Mouse (Mus musculus): ENCODE measurements around the gene Pard3b.

DNA sequence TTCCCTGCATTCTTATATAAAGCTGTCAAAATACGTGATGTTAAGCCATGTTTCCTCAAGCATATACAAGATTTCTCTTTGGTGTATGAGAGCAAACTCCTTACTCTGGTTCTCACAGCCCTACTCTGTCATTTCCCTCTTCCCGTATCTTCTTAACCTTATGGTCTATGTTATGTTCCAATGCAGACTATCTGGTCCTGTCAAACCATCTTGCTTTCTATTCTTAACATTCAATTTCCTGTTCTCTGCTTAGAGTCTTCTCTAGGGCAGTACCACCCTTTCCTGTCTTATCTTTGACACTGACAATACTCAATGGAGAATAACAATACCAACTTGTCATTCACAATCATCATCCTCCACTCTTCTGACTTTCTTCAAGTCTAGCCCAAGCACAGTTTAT is 8.8 kb upstream of the Pard3b start:
- no peak for TF ChIP-seq EP300 (IDR thresholded peaks at IDR 0.05; ENCODE audit: insufficient read depth, low read depth, low read length)
- TF ChIP-seq POLR2A (IDR thresholded peaks at IDR 0.05; ENCODE audit: insufficient read depth, low read length) = no peak
- no peak for TF ChIP-seq CTCF (IDR thresholded peaks at IDR 0.05; ENCODE audit: low read depth, low read length)

Data from ES-Bruce4 (cell line).